Mouse (Mus musculus) kidney, adult 2 months (tissue): ENCODE results near the gene Lsamp.

Experiments used
- CTCF ChIP-seq: fragments of 200-500 bp; conservative IDR thresholded peaks from 2 replicates; pipeline ENCODE4 v1.5.1; 2011; ENCODE audit warnings: low read depth, mild to moderate bottlenecking, control low read depth, low read length, moderate library complexity, mixed read lengths; ENCODE audit not compliant: insufficient read depth, insufficient read length
- POLR2A ChIP-seq: fragments of 200-500 bp; IDR thresholded peaks from one replicate; pipeline ENCODE4 v1.6.1; 2011; ENCODE audit warnings: low read depth, low read length, control low read depth

- TF ChIP-seq CTCF (no peak), POLR2A (no peak)
These were observed 930.0 kb downstream of the Lsamp start for GRCm38 (mm10) chr16:40914141-40914540.
